Mouse (Mus musculus) retina, adult 2 months (tissue): ENCODE measurements around the gene Cdca8.

Experiments
- DNase-seq: peaks from one replicate; pipeline ENCODE4 v3.0.0-alpha.2; 2012; ENCODE audit warnings: low read depth, low spot score

The Cdca8 gene

DNA sequence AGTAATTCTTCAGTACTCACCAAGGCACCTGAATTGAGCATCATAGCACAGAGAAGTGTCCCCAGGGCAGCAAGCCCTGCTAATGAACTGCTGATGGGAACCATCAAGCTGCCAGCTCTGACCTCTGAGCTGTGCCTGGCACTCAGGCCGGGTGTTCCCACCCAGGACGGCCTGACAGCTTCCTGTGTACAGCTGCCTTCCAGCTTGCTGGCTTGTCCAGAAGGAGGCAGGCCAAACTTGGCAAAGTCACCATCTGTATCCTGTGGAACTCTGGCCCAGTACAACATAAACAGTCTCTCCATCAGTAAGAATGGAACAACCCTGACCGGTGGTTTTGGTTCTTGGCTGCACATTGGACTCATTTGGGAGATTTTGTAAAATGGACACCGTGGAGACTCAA lies 14.4 kb upstream of the Cdca8 start:
- DNase-seq, result no peak

DNA sequence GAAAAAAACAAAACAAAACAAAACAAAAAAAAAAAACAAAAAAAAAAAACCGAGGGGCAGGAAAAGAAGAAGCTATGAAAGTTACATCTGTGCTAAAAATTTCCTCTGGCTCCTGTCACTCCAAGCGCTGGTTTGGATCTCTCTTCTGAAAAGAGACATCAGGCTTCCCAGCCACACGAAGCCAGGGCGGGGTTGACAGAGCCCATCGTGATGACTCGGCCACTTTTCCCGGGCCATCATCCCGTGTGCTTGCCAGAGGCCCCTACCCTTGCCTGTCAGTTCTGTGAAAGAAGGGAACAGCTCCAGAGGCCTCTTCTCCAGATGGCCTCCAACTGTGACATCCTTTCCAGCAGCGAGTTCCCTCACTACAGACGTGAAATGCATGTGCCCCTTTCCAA lies 11.9 kb upstream of the Cdca8 start:
- no peak for DNase-seq

DNA sequence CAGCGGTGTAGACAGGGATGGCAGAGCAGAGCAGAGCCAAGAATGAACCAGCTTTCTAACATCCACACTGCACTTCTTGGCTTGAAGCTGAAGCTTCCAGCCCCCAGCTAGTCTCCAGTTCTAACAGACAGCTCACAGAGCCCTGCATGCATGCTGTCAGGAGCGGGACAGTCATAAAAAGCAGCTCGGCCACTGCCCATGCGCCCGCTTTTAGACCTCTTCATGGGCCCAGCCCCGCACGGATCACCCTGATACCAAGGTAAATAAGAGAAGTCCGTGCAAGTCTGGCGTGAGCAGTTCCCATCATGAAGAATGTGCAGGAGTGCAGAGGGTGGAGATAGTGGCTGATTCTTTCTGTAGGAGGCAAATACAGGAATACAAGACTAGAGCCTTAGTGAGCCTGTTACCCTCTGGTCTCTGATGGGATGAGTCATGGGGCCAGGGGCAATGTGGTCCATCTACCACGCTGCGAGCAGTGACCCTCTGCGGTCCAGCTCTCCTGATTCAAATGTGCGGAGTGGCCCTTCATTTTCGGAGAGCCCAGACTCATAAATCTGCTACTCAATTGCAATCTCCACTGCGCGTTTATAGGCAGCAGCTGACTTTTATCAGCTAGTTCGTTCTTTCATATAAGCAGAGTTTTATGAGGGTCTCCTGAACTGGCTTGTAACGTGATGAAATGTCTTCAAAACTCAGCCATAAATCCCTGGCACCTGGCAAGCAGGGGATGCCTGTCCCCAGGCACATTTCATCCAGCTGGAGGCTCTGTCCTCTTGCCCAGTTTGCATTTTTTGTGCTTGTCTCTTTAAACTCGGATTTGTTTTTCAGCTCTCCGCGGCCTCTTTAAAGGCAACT lies 11.3 kb upstream of the Cdca8 start:
- no peak for DNase-seq

DNA sequence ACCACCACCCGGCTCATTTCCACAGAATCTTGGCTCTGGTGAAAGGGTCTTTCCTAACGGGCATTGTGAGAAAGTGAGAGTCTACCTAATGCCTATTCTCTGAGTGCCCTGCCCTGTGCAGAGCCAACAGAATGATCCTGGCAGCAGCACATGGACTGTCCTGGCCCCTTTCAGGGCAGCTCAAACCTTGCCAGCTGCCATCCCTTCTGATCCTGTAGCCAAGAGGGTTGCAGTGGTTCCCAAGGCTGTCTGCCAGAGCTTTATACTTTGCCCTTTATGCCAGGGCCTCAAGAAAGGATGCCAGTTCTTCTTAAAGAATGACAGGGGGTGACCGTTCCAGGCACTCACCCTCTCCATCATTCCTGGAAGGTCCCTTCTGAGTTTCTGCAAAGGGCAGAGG lies 10.4 kb upstream of the Cdca8 start:
- no peak for DNase-seq

DNA sequence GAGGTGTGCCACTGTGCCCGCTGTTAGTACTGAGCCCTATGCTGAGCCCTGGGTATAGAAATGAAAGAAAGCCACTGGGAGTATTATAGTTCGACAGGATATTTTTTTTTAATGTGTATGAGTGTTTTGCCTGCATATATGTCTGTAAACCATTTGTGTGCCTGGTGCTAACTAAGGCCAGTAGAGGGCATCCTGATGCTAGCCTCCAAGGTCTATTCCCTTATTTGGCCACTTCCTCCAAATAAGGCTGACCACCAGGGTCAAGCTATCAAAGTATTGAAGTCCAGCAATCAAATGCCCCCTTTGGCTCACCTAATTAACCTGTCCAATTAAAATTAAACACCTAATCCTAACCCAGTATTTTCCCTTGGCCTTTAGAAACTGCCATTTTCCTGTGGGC lies 5.8 kb upstream of the Cdca8 start:
- no peak for DNase-seq

DNA sequence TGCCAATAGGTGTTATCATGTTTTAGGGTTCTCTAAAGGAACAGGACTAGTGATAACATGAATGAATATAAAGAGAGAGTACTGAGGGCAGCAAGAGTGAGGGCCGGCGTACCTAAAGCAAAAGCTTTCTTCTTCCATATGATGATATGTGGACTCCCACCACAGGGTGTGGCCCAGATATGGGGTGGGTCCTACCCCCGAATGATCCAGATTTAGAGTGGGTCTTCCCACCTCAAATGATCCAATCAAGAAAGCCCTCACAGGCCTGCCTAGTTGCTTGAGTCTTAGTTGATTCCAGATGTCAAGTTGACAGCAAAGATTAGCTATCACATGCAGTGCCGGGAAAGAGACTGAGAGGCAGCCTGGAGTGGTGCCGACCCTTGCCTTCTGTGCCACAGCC lies 4.7 kb upstream of the Cdca8 start:
- DNase-seq, result no peak

DNA sequence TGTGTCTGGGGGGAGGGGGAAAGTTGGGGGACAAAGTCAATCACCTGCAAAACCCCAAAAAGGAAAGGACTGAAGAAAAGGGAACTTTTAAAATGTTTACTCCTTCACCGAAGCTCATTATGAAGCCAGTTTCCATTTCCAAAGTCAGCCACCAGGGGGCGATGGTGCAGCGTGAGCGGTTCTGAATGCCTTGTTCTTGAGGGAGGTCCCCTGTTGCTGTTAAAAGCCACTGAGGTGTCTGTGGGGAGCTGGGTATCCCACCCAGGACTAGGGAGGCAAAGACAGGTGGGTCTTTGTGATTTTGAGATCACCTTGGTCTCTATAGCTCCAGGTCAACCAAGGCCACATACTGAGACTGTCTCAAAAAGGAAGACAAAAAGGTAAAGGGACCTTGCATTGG lies 3.9 kb upstream of the Cdca8 start:
- peak; percentile 34 for DNase-seq

DNA sequence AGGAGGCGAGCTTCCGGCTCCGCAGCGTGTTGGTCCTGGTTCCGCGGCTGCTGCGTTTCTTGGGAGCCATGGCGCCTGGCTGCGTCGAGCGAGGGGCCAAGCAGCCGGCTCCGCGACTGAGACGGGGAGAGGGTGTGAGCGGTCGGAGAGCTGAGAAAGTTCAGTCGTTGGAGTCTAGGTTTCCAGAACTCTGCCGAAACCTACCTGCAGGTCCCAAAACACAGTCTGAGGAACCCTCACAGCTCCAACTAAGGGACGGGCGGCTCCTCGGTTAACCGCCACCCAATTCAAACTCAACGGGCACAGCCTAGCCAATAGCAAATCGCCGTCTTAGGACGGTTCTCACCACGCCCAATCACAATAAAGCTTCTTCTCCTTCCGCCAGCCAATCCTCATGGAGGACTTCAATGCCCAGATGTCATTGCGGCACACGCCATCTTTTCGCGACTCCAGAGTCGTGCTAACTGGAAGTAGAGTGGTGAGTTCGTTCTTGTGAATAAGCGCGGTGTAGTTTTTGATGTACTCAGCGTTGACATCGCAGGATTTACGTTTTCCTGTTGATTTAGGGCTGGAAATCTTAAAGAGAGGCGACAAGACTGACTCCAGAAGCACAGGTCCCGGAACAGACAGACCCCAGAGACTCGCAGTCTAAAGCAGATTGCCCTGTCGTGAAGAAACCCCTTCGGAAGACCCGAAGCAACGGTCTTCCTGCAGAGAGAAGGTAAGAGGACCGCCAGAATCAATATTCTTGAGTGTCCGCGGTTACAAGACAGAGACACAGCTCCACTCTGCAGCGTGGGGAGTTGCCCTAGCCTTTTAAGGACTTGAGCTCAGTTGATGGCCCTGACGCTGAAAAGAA lies 2.3 kb downstream of the Cdca8 start, which contains the start of gene 9930104L06Rik:
Gene 9930104L06Rik (plus strand): TSS at position 436 of the 859 bp plus-strand sequence.
- peak; percentile 89 for DNase-seq

DNA sequence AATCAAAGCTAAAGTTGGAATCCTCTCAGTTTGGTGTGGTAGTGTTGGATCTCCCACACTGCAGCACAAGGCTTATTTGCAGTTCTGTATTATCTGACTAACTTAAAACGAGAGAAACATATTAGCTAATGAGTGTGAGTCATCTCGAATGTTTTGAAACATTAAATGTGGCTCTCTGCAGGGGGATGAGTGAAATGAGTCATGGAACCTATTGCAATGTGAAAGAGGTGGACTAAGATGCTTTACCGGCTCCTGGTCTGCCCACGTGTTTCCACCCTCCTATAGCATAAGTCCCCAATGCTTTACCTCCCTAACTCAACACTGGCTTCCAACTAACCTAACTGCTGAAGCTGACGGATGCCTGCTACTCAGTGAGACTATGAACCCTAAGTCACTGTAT lies 11.0 kb downstream of the Cdca8 start:
- DNase-seq, result no peak

DNA sequence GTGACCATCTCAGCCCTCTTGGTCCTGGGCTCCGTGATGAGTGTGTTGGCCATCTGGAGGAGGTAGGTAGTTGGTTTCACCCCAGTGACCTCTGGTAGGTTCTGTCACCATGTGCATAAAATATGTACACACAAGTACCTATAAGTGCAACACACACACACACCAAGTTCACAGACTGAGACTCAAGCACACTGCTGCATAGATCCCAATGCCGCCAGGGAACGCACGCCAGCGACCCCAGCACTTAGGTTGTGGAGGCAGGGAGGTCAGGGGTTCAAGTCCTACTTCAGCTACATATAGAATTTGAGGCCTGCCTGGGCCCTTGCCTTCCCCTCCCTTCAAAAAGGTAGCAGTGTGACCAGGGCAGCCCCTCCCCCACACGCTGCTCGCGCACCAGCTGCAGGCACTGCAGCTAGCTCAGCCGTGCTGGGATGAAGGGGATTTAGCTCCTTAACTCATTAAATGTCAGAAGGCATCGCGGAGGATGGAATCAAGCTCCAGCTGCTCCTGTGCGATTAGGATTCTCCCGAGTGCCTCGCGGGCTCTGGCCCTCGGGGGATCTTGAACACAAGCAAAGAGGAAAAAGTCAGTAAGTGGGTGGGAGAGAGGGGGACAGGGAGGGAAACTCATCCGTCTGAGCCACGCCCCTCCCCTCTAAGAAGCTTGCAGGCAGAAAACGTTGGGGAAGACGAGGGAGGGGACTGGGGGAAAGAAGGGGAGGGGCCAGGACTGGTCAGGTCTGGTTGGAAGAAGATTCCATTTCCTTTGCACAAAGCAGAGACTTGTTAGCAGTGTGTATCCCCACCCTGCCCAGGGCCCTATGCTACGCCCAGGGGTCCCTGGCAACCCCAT lies 32.9 kb downstream of the Cdca8 start:
- DNase-seq, result peak; percentile 49

DNA sequence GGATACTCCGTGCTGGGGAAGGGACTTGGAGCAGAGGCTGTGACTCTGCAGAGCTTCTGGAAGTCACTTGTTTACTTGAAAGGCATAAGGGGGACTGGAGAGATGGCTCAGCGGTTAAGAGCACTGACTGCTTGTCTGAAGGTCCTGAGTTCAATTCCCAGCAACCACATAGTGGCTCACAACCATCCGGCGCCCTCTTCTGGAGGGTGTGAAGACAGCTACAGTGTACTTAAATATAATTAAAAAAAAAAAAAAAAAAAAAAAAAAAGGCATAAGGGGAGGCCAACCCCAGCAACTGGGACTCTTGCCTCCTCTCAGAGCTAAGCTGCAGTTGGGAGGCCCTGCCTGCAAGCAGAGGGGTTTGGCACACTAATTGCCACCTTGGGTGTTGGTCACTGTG lies 33.7 kb downstream of the Cdca8 start:
- no peak for DNase-seq

DNA sequence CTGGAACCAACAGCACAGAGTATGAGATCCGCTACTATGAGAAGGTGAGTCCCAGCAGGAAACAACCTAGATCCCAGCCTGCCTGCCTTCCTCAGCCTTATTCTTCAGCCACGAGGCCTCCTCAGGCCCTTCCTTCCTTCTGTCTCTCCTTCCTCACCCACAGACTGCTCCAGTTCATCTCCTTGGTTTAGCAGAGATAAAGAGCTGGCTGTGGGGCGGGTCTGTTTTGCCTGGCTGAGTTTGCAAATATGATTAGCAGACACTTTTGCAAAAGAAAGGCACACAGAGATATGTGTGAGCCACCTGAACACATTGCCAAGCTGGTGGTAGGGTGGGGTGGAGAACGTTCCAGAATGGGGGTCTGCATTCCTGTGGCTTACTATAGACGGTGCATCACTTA lies 39.2 kb downstream of the Cdca8 start:
- DNase-seq, result no peak

DNA sequence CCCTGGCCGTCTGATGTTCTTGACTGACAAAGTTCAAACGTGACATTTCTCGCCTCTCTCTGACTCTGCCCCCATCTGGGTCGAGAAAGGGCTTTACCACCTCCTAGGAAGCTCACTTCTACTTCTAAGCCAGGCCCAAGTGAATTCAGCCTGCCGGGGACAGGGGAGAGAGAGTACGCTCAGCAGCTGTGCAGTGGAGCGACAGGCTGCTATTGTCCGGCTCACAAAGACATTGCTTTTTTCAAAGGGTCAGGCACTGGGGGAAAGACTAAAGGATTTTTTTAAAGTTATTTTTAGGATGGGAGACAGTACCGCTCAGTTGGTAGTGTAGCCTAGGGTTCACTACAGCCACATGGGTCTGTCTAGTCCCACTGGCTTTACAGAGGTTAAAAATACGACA lies 40.7 kb downstream of the Cdca8 start:
- DNase-seq, result no peak

DNA sequence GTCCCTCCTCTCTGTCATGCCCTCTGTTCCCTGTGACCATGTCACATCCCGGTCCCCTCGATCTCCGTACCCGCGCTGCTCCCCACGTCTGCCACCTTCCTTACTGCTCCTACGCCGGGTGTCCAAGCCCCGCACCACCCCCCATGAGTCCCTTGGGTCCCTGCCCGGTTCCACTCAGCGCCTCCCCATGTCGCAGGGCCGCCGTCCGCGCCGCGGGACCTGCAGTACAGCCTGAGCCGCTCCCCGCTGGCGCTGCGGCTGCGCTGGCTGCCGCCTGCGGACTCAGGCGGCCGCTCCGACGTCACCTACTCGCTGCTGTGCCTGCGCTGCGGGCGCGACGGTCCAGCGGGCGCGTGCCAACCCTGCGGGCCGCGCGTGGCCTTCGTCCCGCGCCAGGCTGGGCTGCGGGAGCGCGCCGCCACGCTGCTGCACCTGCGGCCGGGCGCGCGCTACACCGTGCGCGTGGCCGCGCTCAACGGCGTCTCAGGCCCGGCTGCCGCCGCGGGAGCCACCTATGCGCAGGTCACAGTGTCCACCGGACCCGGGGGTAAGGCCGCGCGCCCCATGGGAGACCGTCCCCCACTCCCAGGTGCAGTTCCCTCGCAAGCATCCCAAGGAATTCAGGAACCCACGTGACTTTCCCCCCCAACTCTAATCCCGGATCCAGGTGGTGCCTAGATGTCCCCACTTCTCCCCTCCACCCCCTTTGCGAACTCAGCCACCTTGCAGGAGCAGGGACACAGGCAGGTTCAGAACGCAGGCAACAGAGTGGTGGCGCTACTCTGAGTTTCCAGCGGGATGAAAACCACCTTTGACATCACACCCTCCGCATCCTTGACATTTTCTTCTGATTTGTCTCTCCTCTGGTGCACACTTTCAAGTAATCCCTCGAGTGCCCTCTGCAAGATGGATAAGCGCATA lies 44.3 kb downstream of the Cdca8 start:
- DNase-seq, result no peak

DNA sequence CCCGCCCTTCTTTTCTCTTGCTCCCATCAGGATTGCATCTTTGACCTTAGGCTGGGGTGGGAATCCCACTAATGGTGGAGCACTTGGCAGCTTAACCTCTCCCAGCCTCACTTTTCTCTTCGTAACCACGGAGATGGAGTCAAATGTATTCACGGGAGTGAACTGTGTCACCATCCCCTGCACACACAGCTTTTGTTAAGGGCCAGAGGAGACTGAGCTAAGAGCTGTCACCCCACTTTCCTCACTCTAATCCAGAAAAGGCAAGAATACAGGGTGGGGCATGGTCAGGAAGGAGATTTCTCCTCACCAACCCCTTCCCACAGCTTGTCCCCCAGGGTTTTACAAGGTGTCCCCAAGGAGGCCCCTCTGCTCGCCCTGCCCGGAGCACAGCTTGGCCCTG lies 45.3 kb downstream of the Cdca8 start:
- DNase-seq, result no peak

DNA sequence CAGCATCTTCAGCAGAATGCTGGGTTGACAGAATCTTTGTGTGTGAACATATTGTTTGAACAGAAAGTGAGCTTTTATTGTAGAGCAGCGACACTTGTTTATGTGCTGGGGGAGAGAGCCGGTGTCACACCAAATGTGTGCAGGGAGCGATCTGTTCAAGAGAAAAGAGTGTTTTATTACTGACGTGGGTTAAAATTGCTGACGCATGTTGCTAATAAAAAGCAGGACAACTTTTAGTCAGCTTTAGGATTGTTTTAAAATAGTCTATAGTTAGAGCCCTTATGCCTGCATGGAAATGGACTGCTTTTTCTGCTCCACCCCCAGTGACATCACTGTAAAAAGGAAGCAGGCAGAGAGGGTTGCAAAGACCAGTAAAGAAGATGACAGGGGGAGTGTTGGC lies 48.3 kb downstream of the Cdca8 start:
- DNase-seq, result no peak

DNA sequence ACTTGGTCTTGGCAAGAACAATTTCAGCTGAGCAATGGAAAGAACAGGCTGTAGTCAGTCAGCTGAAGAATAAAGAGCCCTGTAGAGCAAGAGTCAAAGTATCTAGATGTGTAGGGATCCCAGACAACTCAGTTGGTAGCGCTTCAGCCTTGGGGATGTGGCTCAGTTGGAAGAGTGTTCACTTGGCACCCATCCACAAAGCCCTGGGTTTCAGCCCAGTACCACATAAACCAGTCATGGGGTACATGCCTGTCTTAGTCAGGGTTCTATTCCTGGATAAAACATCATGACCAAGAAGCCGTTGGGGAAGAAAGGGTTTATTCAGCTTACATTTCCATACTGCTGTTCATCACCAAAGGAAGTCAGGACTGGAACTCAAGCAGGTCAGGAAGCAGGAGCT lies 49.2 kb downstream of the Cdca8 start:
- DNase-seq, result no peak

DNA sequence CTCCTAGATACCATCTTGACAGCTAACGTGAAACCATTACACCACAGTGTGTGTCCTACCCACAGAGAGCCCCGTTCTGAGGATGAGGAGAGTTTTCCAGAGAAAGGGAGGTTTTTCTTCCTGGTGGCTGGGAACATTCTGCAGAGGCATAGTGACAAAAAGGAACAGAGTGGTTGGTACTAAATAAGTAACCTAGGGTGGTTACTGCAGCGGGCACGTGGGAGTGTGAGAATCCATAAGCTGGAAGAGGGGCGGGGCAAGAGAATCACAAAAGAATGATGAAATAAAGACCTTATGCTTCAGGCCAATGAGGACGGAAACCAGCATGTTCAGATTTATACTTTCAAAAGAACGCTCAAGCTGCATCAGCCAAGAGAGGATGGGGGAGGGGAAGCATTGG lies 50.4 kb downstream of the Cdca8 start:
- no peak for DNase-seq

DNA sequence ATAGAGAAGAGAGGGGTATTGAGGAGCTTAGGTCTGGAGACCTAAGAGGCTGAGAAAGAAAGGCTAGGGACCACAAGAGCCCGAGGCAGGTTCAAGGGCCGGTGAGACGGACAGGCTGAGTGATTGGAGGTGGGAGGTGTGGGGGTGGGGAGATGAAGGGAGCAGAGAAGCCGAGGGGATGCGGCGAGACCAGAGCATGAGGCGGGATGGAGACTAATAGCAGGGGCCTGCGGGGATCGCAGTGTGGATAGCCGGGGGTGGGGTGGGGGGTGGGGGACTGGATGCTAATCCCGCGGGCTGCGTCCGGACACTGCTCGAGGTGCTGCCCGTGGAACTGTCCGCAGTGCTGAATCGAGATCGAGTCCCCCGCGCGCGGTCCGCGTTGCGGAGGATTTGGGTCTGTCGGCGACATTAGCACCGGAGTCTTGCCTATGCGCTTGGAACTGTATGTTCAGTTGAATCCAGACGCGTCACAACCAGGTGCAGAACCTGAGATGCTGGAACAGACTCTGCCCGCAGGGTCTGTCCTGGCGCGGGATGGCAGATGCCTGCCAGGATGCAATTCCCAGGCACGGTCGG lies 56.9 kb downstream of the Cdca8 start:
- no peak for DNase-seq

DNA sequence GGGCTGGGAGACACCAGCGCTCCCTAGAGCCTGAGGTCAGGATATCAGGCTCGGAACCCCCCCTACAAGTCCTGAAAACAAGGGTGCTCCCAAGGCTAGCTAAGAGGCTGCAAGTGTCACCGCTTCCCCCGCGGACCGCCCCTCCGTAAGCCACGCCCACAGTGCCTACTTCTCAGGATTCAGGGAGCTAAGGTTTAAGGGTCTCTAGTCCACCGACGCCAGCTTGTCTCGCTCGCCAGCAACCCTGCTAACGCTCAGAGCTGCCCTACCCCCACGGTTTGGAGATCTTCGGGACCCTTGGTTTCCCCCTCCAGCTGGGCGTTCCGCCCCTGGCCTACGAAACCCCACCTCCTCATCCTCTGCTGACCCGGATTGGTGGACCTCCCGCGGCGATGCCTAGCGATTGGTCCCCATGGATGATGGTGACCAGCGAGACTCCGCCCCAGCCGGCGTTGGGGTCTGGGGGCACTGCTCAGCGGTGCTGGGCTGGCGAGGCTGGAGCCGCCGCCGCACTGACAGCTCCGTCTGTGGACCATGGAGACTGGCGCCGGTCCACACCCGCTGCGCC lies 57.7 kb downstream of the Cdca8 start:
- no peak for DNase-seq
